Mouse (Mus musculus) layer of hippocampus, postnatal 36 days (tissue): ENCODE measurements around the gene Slc43a3. TPM values are rescaled to one million over a fixed set of nuclear protein-coding genes. Genes with fewer than 3 reads are reported as not detected.

Experiments
- DNase-seq, 2 experiments: peaks; one replicate each; pipeline ENCODE4 v3.0.0; 2022
- total RNA-seq, 2 experiments: library from RNA; stranded (reverse); gene quantifications; 2 replicates each; pipeline ENCODE4 v1.2.3; 2021

Gene Slc43a3
- total RNA-seq, 2 experiments from 2014 or later, result 0.37 to 2.6 TPM

GRCm38 (mm10) chr2:84937491-84938150 lies 1.2 kb downstream of the Slc43a3 start:
- no peak for DNase-seq

- DNase-seq, result no peak
Observed at GRCm38 (mm10) chr2:84938249-84938946, 2.0 kb downstream of the Slc43a3 start.

- no peak for DNase-seq
Observed at GRCm38 (mm10) chr2:84939306-84939705, 2.9 kb downstream of the Slc43a3 start.

- DNase-seq, result no peak
Observed at GRCm38 (mm10) chr2:84939711-84940110, 3.3 kb downstream of the Slc43a3 start.

GRCm38 (mm10) chr2:84941332-84941731 lies 5.0 kb downstream of the Slc43a3 start:
- DNase-seq, result no peak

- no peak for DNase-seq
Observed at GRCm38 (mm10) chr2:84941795-84942194, 5.4 kb downstream of the Slc43a3 start.

- DNase-seq, result no peak
Observed at GRCm38 (mm10) chr2:84947154-84947771, 10.9 kb downstream of the Slc43a3 start.

GRCm38 (mm10) chr2:84948252-84948651 lies 11.9 kb downstream of the Slc43a3 start:
- DNase-seq, result no peak

GRCm38 (mm10) chr2:84948721-84949120 lies 12.3 kb downstream of the Slc43a3 start:
- DNase-seq, result no peak

GRCm38 (mm10) chr2:84951027-84951426 lies 14.6 kb downstream of the Slc43a3 start:
- no peak for DNase-seq

GRCm38 (mm10) chr2:84952251-84952650 lies 15.9 kb downstream of the Slc43a3 start:
- DNase-seq, result no peak

GRCm38 (mm10) chr2:84952693-84953092 lies 16.3 kb downstream of the Slc43a3 start:
- DNase-seq, result no peak

- no peak for DNase-seq
Observed at GRCm38 (mm10) chr2:84955435-84955834, 19.1 kb downstream of the Slc43a3 start.

GRCm38 (mm10) chr2:84956274-84956673 lies 19.9 kb downstream of the Slc43a3 start:
- DNase-seq, result peak; percentile 40 to 42

- DNase-seq, result no peak
Observed at GRCm38 (mm10) chr2:84958588-84959264, 22.3 kb downstream of the Slc43a3 start.

GRCm38 (mm10) chr2:84961300-84961699 lies 24.9 kb downstream of the Slc43a3 start:
- no peak for DNase-seq

GRCm38 (mm10) chr2:84961901-84962300 lies 25.5 kb downstream of the Slc43a3 start:
- DNase-seq, result no peak

- no peak for DNase-seq
Observed at GRCm38 (mm10) chr2:84962906-84963507, 26.6 kb downstream of the Slc43a3 start.

- no peak for DNase-seq
Observed at GRCm38 (mm10) chr2:84964111-84964801, 27.9 kb downstream of the Slc43a3 start.

- DNase-seq, result no peak
Observed at GRCm38 (mm10) chr2:84967318-84967991, 31.1 kb downstream of the Slc43a3 start.

- no peak for DNase-seq
Observed at GRCm38 (mm10) chr2:84975580-84975979, 39.2 kb downstream of the Slc43a3 start.
